Mouse (Mus musculus) heart, adult 2 months (tissue): ENCODE data around the gene Pter.

Source experiments
- CTCF ChIP-seq: fragments of 200-600 bp; IDR thresholded peaks from 2 replicates; pipeline ENCODE4 v1.8.1; 2022; ENCODE audit warnings: antibody characterized with exemption, mild to moderate bottlenecking, moderate library complexity
- POLR2A ChIP-seq: fragments of 200-500 bp; IDR thresholded peaks from 2 replicates; pipeline ENCODE4 v1.6.1; 2011; ENCODE audit warnings: mild to moderate bottlenecking, low read depth, low read length, control low read depth; ENCODE audit not compliant: insufficient read depth

- TF ChIP-seq CTCF (no peak), POLR2A (no peak)
Measured at GRCm38 (mm10) chr2:12973752-12974151, 49.9 kb downstream of the Pter start.
